Mouse (Mus musculus) urinary bladder, adult 18-20 months (tissue): ENCODE data around the gene Fsd1l.

Source experiments
- DNase-seq, 2 experiments: peaks; one replicate each; pipeline ENCODE4 v3.0.0; 2022; ENCODE audit warnings: low spot score in 2 of 2, mixed read lengths in 2 of 2

Fsd1l gene

GRCm38 (mm10) chr4:53738956-53739616 is 107.8 kb downstream of the Fsd1l start:
- DNase-seq: no peak

DNA sequence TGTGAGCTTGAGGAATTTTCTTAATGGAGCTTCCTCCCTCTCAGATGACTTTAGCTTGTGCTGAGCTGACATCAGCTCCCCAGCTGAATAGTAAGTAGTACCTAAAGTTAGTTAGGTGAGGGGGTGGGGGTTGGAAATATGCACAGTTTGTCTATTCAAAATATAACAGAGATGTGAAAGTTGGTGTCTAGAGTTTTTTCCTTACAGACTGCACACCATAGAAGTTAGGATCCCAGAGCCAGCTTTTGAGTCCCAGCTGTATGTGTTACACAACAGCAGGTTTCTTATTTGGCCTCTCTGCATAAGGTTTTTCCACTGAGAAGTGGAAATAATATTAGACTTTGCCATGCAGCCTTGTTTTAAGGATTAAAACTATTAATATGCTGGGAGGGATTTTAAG is 118.6 kb downstream of the Fsd1l start:
- no peak for DNase-seq

GRCm38 (mm10) chr4:53750391-53751120 is 119.3 kb downstream of the Fsd1l start:
- DNase-seq: no peak
